Mouse (Mus musculus): ENCODE measurements around the gene Dennd4b. TPM values are rescaled to one million over a fixed set of nuclear protein-coding genes. Genes with fewer than 3 reads are reported as not detected.
A peak's percentile ranks its signal among the peaks of the same experiment; 100 is the strongest.
"Not testable (repeated sequence)": the region's sequence is repeated elsewhere in the genome, so short reads cannot be mapped to it uniquely, and the experiment has no call there.

Dennd4b gene
- 10 to 100 TPM; 32.8 to 38.7 (median 33.0) TPM for total RNA-seq (2022)

DNA sequence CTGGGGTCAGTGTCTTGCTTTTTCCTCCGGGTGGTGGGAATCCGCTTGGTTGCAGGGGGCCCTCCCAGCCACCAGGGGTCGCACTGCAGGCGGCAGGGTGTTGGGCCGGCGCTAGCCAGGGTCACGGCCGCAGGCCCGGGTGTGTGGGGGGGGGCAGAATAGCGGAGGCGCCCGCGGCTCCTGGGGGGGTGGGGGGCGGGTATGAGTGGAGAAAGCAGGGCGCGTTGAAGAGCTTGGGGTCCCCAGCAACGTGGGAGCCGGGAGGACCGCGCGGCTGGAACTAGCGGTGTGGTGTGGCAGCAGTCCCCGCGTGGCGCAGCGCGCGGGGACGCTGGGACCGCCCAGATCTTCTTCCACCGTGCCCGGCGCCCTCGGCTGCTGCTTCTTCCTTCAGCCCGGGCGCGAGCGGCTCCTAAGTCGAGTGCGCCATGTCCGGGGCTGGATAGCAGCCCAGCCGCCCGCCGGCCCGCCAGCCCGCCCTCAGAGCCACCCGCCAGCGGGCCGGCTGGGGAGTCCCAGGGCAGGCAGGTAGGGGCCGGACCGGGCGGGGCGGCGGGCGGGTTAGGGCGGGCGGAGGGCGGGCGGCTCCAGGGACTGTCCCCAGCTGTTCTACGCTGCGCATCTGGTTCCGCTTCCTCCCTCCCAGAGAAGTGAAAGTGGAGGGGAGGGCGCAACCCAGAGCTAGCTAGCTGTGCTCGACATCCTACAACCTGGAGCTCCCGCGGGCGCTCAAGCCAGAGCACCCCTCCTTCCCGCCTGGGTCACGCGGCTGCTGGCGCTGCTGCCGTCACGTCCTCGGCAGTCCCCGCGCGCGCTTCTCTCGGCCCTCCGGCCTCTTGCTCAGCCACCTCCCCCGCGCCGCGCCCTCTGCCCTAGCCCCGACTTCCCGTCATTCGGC lies at the start of gene Dennd4b:
Gene Dennd4b, plus strand, starts transcription at position 152 of the 898 bp plus-strand sequence.
- peak; percentile 73 to 84 for DNase-seq (ENCODE audit: low spot score in 2 of 2)

DNA sequence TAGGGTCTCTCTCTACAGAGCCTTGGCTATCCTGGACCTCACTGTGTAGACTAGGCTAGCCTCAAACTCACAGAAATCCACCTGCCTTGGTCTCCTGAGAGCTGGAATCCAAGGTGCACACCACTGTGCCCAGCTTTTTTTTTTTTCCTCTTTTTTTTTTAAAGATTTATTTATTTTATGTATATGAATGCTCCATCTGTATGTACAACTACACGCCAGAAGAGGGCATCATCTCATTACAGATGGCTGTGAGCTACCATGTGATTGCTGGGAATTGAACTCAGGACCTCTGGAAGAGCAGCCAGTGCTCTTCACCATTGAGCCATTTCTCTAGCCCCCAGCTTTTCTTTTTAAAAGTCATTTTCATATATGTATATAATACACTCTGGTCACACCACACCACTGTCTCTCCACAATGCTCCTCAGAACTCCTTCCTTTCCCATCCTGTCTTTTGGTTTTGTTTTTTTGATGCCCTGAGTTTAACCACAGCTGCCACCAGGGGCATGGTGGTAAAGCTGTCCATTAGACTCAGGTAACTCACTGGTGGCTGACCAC lies 49.1 kb upstream of the Dennd4b start:
- no peak for DNase-seq (ENCODE audit: low spot score in 2 of 2)

DNA sequence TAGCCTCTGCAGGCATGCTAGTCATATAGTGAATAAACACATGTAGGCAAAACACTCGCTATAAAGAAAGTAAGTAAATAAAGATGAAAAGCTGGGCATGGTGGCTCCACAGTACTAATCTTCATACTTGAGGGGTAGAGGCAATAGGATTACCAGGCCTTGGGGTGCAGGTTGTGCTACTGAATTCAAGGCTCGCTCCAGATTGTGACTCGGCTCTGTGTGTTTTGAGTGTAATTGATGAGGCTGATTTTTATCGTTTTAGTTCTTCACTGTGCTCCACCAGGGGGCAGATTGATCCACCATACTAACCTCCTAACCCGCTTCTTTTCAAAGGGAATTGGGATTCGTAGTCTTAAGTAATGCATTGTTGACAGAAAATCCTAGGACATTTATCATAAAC lies 44.9 kb upstream of the Dennd4b start:
- DNase-seq (ENCODE audit: low spot score in 2 of 2) = peak in 1 of 2 experiments; percentile 65

DNA sequence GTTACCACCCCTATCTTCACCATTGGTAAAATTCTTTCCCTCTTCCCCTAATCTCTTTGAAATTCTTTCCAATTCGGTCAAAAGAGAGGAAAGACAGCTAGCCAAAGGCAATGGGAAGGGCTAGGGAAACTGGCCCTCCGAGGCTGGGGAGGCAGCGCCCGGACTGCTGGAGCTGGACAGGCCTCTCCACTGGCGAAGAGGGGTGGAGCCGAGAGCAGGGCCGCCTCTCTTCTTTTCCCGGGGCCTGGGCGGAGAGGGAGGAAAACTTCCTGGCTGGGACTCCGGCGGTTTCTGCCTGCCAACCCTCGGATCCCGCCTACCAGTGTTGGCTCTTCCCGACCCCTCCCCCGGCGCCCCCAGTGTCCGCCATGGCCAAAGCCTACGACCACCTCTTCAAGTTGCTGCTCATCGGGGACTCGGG lies 44.4 kb upstream of the Dennd4b start:
- DNase-seq (ENCODE audit: low spot score in 2 of 2) = peak in 1 of 2 experiments; percentile 18

DNA sequence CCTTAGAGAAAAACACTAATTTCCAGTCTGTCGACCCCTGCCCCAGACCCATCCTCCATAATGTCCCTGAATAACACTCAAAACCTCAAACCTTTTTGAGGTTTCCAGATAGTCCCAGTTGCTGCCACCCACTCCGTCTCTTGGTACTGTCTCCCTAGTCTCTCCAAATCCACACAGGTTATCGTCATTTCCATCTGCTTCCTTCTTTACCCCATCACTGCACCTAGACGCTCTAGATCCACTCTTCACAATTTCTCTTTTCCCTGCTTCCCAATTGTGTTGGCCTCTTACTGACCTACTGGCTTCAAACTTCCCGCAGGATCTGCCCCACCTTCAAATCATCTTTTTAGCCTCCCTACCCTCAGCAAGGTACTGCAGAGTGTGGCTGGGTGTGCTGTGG lies 43.9 kb upstream of the Dennd4b start:
- DNase-seq (ENCODE audit: low spot score in 2 of 2) = no peak

DNA sequence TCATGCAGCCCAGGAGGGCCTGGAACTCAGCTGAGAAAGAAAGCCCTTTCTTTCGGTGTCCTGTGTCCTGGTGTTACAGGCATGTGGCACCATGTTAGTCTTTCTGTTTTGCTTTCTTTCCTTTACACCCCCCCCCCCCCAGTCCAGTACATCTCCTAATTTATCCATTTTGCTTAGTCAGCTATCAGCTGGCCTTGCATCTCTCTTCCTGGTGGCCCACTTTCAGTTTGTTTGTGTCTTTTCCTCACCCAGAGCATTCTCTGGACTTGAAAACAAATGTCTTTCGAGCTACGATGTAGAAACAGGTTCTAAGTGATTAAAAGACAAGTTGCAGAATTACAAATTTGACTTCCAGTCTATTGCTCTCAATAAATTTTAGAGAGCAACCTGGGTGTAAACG lies 42.5 kb upstream of the Dennd4b start:
- no peak for DNase-seq (ENCODE audit: low spot score in 2 of 2)

DNA sequence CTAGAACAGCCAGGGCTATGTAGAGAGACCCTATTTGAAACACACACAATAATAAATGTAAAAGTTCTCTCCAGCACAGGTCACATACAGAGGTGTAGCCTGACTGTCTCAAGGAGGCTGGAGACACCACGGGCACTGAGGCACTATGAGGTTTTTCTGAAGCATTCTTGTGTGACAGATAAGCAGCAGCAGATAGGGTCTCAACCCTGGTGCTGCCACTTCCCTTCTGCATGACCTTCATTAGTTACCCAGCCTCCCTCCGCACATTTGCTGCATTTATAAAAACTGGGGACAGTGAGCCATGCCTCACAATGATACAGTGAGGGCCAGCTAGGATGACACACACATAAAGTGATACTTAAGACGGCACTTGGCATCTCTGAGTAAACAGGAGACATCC lies 42.0 kb upstream of the Dennd4b start:
- no peak for DNase-seq (ENCODE audit: low spot score in 2 of 2)

DNA sequence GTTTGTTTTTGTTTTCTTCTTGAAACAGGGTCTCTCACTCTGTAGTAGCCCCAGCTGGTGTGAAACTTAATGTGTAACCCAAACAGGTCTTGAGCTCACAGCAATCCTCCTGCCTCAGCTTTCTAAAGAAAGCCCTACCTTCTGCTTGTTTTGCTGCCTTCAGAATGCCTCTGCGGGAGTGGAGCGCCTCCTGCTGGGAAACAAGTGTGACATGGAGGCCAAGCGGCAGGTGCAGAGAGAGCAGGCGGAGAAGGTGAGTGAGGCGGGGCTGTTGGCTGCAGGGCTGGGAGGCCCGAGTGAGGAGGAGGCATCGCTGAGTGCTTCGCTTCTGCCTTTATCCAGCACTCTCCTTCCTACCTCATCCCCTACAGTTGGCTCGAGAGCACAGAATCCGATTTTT lies 40.7 kb upstream of the Dennd4b start:
- DNase-seq (ENCODE audit: low spot score in 2 of 2) = no peak

DNA sequence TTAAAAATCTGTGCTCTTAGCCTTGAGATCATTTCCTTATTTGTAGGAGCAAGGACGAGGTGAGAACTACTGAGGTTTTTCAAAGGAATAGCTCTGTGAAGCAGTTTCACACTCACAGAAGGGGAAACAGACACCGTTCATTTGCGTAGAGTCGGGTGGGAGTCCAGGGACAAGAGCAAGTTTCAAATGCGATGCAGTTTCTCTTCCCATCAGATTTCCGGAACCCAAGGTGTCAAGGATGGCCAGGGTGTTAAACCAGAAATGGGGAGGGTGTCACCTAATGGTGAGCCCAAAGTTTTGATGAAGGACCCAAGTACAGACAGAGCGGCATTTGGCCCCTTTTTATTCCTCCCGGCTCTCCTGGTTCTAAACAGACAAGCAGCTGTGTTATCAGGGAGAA lies 33.9 kb upstream of the Dennd4b start:
- DNase-seq (ENCODE audit: low spot score in 2 of 2) = no peak

DNA sequence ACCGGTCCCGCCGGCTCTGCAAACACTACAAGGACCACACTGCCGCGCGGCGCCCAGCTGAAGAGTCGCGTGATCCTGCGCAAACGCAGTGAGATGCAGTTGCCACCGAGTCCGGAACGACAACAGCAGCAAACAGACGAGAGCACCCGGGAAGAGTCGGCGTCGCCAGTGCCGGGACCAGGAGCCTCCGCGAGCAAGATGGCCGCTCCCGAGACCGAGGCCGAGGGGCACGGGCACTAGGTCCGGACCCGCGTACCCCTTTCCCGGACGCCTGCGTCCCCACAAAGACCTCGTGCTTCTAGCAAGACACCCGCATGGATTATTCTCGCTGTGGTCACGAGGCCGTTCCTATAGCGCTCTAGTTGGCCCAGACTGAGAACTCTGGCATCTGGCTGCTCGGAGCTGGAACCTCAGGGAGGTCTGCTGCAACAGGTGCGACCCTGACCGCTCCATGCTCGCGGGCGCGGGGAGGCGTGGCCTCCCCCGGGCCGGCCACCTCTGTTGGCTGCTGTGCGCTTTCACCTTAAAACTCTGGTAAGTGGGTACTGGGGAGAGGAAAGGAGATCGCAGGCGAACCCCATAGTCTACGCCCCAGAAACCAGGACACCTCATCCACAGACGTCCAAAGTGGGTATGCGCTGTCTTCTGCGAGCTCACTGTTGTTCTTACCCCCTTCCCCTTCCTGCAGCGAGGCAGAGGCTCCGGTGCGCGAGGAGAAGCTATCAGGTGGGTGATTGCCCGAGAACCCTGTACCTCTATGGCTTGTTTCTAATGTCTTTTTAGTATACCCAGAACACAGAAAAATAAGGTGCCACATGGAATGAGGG lies 33.3 kb upstream of the Dennd4b start, which contains the start of gene Jtb:
Gene Jtb, plus strand, starts transcription at position 91 of the 827 bp plus-strand sequence.
- DNase-seq (ENCODE audit: low spot score in 2 of 2) = peak; percentile 95 to 96

DNA sequence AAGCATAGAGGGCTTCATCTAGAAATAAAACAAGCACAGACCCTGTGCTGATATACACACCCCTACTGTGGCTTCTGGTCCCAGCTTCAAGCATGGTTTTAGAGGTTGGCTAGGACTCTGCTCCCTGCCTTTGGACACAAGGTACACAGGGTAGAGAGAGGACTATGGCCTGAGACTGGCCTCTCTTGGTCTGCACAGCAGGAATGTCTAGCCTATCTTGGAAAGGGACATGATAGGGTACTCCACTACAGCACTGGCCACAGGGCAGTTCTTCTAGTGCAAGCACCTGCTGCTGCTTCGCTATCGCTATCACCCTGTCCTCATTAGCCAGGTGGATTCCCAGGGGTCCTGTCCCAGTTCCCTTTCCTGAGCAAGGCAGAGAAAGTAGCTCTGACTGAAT lies 23.7 kb upstream of the Dennd4b start:
- DNase-seq (ENCODE audit: low spot score in 2 of 2) = no peak

DNA sequence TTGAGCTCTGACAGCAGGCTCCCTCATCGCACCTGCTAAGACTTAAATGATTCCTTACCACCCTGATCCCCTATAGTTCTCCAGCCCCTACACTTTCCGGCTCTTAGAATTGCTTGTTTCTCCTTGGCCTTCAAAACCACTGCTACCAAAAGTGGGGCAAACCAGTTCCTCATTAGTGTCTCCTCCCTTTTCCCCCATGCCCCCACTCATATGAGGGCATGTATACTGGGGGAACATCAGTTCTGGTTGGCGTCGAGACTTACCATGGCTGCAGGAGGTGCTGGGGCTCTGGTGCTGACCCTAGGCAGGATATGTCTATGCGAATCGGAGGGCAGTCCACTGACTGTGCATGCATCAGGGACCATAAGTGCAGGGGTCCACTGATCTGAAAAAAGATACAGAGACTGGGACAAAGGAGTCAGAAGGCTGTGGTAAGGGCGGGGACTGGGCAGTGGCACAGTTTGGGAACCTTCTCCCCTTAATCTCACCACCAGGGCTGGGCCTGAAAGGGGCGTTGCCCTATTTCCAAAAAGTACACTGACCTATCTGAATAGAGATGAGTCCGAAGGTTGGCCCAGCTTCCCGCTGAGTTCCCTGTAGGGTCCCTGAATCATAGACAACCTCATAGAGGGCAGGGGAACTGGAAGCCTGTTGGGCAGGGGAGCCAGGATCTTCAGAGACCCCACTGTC lies 23.2 kb upstream of the Dennd4b start:
- DNase-seq (ENCODE audit: low spot score in 2 of 2) = no peak

DNA sequence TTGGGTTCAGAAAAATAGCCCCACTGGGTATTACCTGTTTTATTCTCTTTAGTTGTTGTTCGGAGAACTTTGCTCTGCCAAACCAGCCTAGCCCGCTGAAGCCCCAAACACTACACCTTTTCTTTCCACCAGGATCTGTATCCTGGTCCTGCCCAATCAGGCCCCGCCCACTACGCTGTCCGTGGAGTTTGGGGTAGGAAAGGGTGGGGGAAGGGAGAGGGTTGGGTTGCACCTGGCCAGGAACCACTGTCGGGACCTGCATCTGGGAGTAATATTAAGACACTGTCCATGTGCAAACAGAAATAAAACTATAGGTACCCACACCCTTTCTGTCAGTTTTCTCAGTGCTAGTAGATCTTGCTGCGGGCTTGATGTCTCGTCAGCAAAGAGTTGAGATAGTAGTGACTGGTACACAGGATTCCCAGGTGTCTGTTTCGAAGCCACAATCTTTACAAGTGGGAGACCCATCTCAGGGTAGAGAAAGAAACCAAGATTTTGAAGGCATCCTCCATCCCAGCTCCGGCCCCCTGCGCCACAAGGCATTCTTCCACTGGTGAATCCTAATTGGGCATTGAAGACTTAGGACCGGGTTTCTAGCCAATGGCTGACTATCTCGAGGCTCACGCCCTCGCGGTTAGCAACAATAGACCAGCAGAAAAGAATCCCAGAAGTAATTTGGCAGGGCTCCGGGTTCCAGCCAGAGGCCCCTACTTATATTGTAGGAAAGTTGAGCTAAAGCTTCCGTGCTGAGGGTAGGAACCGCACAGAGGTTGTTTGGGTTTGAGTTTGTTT lies 21.8 kb upstream of the Dennd4b start, which contains the start of gene Creb3l4:
Gene Creb3l4, minus strand, starts transcription at position 529 of the 792 bp plus-strand sequence.
- no peak for DNase-seq (ENCODE audit: low spot score in 2 of 2)

DNA sequence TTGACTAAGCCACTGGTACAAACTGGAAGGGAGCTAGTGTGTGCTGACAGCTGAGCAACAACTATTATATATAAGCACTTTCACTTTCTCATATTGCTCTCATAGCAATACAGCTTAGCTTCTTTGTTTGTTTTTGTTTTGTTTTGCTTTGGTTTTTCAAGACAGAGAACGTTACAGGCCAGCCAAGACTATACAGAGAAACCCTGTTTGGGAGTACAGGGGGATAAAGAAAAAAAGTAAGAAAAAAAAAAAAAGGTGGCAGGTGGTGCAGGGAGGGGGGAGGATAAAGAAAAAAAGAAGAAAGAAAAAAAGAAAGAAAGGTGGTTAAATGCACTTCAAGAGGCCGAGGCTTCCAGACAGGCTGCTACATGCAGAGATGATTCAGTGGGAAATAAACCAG lies 19.6 kb upstream of the Dennd4b start:
- no peak for DNase-seq (ENCODE audit: low spot score in 2 of 2)

DNA sequence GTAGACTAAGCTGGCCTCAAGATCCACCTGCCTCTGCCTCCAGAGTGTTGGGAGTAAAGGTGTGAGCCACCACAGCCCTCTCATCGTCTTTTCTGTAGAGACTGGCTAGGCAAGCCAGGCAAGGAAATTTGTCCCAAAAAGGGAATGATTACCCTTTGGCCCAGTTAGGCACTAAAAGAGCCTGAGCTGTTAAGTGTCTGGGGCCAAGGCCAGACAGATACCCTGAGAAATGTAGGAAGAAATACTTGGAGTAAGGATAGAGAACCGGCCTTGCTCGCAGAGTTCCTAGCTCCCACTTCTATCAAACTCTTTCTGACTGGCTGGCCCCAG lies 17.4 kb upstream of the Dennd4b start:
- no peak for DNase-seq (ENCODE audit: low spot score in 2 of 2)

DNA sequence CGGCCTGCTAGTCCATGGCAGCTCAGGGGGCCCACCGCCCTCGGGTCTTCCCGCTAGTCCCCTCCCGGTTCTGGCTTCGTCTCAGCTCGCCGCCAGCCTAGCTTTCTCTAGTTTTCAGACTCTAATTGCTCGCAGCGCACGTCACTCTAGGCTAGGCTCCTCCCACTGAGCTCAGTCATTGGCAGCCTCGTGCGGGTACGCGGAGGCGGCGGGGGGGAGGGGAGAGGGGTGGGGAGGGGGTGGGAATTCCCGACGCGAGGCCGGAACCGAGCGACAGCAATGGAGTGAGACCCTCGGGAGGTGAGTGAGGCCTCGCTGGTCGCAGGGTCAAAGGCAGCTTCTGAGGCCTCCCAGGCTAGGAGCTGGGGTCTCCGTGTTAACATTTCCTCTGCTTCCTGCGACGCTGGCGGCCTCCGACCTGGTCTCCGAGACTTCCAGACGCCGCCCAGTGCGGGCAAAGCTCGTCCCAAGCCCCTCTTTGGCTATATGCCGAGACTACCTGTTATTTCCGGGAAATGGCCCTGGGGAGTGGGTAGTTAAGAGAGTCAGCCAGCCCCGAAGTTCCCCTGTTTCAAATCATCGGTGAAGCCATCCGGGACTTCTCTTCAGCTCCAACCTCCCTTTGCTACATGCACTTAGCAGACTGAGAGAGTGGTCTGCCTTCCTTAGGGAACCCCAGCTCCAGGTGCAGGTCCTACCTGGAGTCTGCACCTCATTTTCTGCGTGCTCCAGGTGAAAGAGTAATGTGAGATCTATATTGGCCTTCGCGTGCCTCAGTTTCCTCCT lies 16.8 kb upstream of the Dennd4b start, which contains the start of gene Slc39a1:
Gene Slc39a1, plus strand, starts transcription at position 213 of the 786 bp plus-strand sequence.
- peak; percentile 91 to 92 for DNase-seq (ENCODE audit: low spot score in 2 of 2)

DNA sequence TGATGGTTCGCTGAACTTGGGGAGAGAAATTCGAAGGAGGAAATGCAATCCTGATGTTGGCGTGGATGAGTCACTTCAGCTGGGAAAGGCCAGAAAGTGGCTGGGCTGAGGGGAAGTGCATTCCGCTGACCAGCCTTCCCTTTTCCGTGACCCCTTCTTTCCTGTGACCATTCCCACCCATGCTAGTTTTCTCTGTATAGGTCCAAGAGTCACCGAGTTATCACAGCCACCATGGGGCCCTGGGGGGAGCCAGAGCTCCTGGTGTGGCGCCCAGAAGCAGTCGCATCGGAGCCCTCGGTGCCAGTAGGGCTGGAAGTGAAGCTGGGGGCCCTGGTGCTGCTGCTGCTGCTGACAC lies 16.3 kb upstream of the Dennd4b start:
- DNase-seq (ENCODE audit: low spot score in 2 of 2) = no peak

DNA sequence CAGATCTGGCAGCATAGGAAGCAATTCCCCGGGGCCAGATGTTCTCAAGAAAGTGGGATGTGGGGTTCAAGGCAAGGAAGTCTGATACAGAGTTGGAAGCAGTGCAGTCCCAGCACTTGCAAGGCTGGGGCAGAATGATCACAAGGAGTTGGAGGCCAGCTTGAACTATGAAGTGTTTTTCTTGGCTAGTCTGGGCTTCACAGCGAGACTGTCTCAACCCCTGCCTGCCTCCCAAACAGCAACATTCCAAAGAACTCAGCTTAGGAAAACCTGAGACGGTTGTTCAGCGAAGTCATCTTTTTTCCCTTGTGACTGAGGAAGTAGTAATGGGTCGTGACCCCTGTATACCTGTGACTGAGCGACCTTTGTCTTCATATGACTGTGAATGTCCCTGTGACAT lies 14.2 kb upstream of the Dennd4b start:
- DNase-seq (ENCODE audit: low spot score in 2 of 2) = no peak

DNA sequence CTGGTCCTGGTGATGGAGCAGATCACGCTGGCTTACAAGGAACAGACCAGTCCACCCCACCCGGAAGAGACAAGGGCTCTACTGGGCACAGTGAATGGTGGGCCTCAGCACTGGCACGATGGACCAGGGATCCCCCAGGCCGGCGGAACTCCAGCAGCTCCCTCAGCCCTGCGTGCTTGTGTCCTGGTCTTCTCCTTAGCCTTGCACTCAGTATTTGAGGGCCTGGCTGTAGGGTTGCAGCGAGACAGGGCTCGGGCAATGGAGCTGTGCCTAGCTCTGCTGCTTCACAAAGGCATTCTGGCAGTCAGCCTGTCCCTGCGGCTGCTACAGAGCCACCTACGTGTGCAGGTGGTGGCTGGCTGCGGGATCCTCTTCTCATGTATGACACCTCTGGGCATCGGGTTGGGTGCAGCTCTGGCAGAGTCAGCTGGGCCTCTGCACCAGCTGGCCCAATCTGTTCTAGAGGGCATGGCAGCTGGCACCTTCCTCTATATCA lies 13.2 kb upstream of the Dennd4b start:
- DNase-seq (ENCODE audit: low spot score in 2 of 2) = not testable (repeated sequence)

DNA sequence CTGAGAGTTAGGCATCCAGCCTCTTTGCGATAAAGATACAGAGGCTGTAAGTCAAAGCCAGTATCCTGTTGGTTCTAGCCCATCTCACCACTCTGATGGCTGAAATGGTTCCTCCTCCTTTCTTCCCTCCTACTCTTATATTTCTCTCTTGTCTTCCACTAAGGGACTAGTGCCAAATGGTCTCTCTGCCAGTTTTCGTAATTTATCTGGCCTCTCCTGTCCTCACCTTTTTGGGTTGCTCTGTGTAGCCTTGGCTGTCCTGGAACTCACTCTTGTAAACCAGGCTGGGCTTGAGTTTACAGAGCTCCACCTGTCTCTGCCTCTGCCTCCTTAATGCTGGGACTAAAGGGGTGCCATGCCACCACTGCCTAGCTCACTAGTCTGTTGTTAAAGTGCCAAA lies 12.3 kb upstream of the Dennd4b start:
- DNase-seq (ENCODE audit: low spot score in 2 of 2) = not testable (repeated sequence)
